Mouse (Mus musculus) left cerebral cortex, adult 6 months (tissue): ENCODE results near the gene Dpp10. TPM values are rescaled to one million over a fixed set of nuclear protein-coding genes. Genes with fewer than 3 reads are reported as not detected.

ENCODE experiments used
- long read RNA-seq, 2 experiments: library from polyadenylated mRNA; unstranded; transcript quantifications; one replicate each; pipeline ENCODE4 v2.0.0; 2019 to 2020
- polyA plus RNA-seq: library from polyadenylated mRNA; unstranded; fragments of <200 nt; fragmentation: Nextera tagmentation; gene quantifications from 2 replicates; pipeline ENCODE4 v1.2.3, GENCODE M21; 2021

Dpp10 gene
- polyA plus RNA-seq: 36.3 and 39.2 TPM in 2 replicates
- long read RNA-seq, experiment 1, full-length matches to known transcripts: 110 of 311 reads
- long read RNA-seq, experiment 1, partial matches to known transcripts: 139 of 311 reads
- long read RNA-seq, experiment 1, other reads (novel, unspliced or antisense): 62 of 311 reads
- long read RNA-seq, experiment 2, full-length matches to known transcripts: 17 of 93 reads
- long read RNA-seq, experiment 2, partial matches to known transcripts: 46 of 93 reads
- long read RNA-seq, experiment 2, other reads (novel, unspliced or antisense): 30 of 93 reads

GRCm38 (mm10) chr1:124044925-124045640 lies at the start of gene Dpp10:
TSS of gene Dpp10 (minus strand) at chr1:124045559.

